Mouse (Mus musculus): ENCODE results near the gene Ltbp1. TPM values are rescaled to one million over a fixed set of nuclear protein-coding genes. Genes with fewer than 3 reads are reported as not detected.

Ltbp1 gene
- polyA plus RNA-seq, 1 experiment from 2014 or later = 4.2 TPM

DNA sequence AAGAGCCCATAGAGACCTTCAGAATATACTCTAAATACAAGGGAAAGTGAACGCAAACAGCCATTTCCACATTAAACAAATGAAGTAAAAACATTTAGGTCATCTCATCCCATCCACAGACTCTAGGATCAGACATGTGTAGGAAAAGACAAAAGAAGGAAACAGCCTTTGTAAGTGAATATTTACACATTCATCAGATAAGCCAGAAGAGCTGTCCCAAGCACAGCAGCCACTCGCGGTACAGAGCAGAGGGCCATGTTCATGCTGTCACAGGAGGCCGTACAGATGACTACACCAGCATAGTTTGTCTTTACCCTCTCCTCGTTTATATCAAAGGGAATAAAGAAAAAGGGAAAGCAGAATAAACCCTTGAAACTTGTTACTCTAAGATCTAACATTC is 350.1 kb downstream of the Ltbp1 start:
- DNase-seq (ENCODE audit: low spot score) (no peak), ATAC-seq (replicated peaks; ENCODE audit: low FRiP score) (no peak)
- no peak overlapping the region for H3K4me2 ChIP-seq (ENCODE audit: low read depth, low read length, severe bottlenecking)
- 90% methylated on average over 5 of the region's 5 CpGs for whole genome bisulfite sequencing
- no peaks in the 10 kb centered on the region for H3K4me1 ChIP-seq (replicated peaks; ENCODE audit: control insufficient read depth, insufficient read depth, low read length)
- no peak overlapping the region for H3K27ac ChIP-seq (ENCODE audit: low read depth, low read length)
- H3K36me3 ChIP-seq (ENCODE audit: control insufficient read depth, insufficient read depth, low read length) = no peaks in the 10 kb centered on the region
- no peak overlapping the region for H3K9ac ChIP-seq (ENCODE audit: low read length)
- no peak overlapping the region for H3K4me3 ChIP-seq (ENCODE audit: low read depth, low read length)
- H3K27me3 ChIP-seq (ENCODE audit: control insufficient read depth, insufficient read depth, low read length) = no peaks in the 10 kb centered on the region
- H3K9me3 ChIP-seq (ENCODE audit: control insufficient read depth, low read length) = no peaks in the 10 kb centered on the region

DNA sequence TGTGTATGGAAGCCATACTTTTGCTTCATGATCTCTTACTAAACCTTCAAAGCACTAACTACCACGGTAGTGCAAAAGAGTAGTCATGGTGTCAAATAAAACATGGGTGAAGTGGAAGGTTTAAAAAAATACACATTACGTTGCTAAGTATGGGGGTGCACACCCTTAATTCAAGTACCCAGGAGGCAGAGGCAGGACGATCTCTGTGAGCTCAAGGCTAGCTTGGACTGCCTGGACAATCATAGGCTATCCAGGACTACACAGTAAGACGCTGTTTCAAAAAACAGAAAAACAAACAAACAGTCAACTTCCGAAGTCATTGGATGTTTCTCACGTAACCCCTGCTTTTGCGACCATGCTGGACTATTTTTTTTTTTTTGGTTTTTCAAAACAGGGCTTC is 354.7 kb downstream of the Ltbp1 start:
- Histone ChIP-seq H3K4me3 (ENCODE audit: low read depth, low read length) (no peak overlapping the region), H3K4me2 (ENCODE audit: low read depth, low read length, severe bottlenecking) (no peak overlapping the region), H3K27ac (ENCODE audit: low read depth, low read length) (no peak overlapping the region), H3K4me1 (replicated peaks; ENCODE audit: control insufficient read depth, insufficient read depth, low read length) (no peaks in the 10 kb centered on the region), H3K9ac (ENCODE audit: low read length) (no peak overlapping the region), H3K27me3 (ENCODE audit: control insufficient read depth, insufficient read depth, low read length) (no peaks in the 10 kb centered on the region), H3K9me3 (ENCODE audit: control insufficient read depth, low read length) (no peaks in the 10 kb centered on the region), H3K36me3 (ENCODE audit: control insufficient read depth, insufficient read depth, low read length) (no peaks in the 10 kb centered on the region)
- DNase-seq (ENCODE audit: low spot score) (no peak), ATAC-seq (replicated peaks; ENCODE audit: low FRiP score) (no peak)
- 92% methylated on average over 7 of the region's 7 CpGs for WGBS

DNA sequence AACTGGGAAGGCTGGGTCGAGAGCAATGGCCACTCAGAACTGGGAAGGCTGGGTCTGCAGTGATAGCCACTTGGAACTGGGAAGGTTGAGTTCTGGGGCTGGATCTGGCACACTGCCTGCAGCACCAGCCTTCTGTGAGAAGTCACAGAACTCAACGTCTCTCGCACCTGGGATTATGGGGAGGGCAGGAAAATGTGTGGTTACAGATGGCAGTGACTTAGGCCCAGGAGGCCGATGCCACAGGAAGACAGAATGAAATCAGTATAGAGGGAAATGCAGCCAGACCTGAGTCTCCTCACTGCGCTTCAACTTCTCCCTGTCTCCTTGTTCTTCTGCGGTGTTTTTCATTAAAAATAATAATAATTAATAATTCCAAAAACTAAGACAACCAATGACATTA is 361.0 kb downstream of the Ltbp1 start:
- H3K27ac ChIP-seq (ENCODE audit: low read depth, low read length) = no peak overlapping the region
- ATAC-seq (replicated peaks; ENCODE audit: low FRiP score) (no peak), DNase-seq (ENCODE audit: low spot score) (no peak)
- H3K9ac ChIP-seq (ENCODE audit: low read length) = no peak overlapping the region
- H3K4me2 ChIP-seq (ENCODE audit: low read depth, low read length, severe bottlenecking) = no peak overlapping the region
- WGBS = 91% methylated on average over 6 of the region's 6 CpGs
- H3K4me1 ChIP-seq (replicated peaks; ENCODE audit: control insufficient read depth, insufficient read depth, low read length) = no peaks in the 10 kb centered on the region
- no peaks in the 10 kb centered on the region for H3K9me3 ChIP-seq (ENCODE audit: control insufficient read depth, low read length)
- H3K27me3 ChIP-seq (ENCODE audit: control insufficient read depth, insufficient read depth, low read length) = no peaks in the 10 kb centered on the region
- no peaks in the 10 kb centered on the region for H3K36me3 ChIP-seq (ENCODE audit: control insufficient read depth, insufficient read depth, low read length)
- no peak overlapping the region for H3K4me3 ChIP-seq (ENCODE audit: low read depth, low read length)

DNA sequence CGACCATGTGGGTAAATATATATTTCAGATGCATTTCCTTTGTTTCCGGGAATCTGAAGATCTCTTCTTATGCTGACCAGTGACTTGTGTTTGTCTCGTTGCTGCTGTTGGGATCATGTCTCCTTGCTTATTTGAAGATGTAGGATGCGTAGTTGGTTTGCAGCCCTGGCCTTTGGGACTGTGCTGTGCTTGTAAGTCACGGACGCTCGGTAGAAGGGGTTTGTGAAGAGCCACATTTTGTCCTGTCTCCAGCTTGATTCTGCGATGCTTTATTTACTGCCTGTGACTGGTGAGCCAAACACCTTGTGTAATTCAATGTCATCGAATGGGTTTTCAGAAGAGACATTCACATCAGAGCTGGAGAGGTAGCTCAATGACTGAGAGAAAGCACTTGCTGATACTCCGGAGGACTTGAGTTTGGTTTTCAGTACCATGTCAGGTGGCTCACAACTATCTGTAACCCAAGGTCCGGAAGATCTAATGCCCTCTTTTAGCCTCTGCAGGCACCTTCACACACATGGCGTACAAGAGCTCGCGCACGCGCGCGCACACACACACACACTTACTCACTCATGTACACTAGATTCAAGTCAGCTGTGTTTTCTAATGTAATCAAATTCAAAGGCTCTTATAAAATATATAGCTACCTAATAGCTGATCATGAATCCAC is 362.3 kb downstream of the Ltbp1 start:
- no peaks in the 10 kb centered on the region for H3K9me3 ChIP-seq (ENCODE audit: control insufficient read depth, low read length)
- WGBS = 95% methylated on average over 18 of the region's 18 CpGs
- no peaks in the 10 kb centered on the region for H3K27me3 ChIP-seq (ENCODE audit: control insufficient read depth, insufficient read depth, low read length)
- H3K27ac ChIP-seq (ENCODE audit: low read depth, low read length) = no peak overlapping the region
- H3K4me1 ChIP-seq (replicated peaks; ENCODE audit: control insufficient read depth, insufficient read depth, low read length) = no peaks in the 10 kb centered on the region
- H3K36me3 ChIP-seq (ENCODE audit: control insufficient read depth, insufficient read depth, low read length) = no peaks in the 10 kb centered on the region
- ATAC-seq (replicated peaks; ENCODE audit: low FRiP score) = no peak
- H3K9ac ChIP-seq (ENCODE audit: low read length) = no peak overlapping the region
- no peak overlapping the region for H3K4me3 ChIP-seq (ENCODE audit: low read depth, low read length)
- no peak for DNase-seq (ENCODE audit: low spot score)
- H3K4me2 ChIP-seq (ENCODE audit: low read depth, low read length, severe bottlenecking) = no peak overlapping the region

DNA sequence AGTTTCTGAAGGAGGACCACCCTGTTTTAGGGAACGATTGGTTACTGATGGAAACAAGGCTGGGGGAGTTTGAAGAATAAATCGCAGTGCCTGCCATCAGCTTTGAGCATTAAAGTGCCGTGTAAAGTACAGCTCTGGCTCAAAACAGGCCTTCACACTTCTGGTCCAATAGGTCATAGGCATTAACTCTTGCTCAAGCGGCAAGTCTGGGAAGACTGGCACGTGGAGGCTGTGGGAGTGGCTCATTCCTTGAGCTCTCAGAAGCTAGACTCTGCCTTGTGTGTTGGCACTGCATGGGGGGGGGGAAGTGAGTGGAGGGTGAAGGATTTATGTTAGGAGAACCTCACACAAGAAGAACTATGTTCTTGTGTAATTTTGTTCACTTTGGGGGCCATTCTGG is 363.2 kb downstream of the Ltbp1 start:
- DNase-seq (ENCODE audit: low spot score) (no peak), ATAC-seq (replicated peaks; ENCODE audit: low FRiP score) (no peak)
- Histone ChIP-seq H3K4me1 (replicated peaks; ENCODE audit: control insufficient read depth, insufficient read depth, low read length) (no peaks in the 10 kb centered on the region), H3K27ac (ENCODE audit: low read depth, low read length) (no peak overlapping the region), H3K9me3 (ENCODE audit: control insufficient read depth, low read length) (no peaks in the 10 kb centered on the region), H3K4me2 (ENCODE audit: low read depth, low read length, severe bottlenecking) (no peak overlapping the region), H3K9ac (ENCODE audit: low read length) (no peak overlapping the region), H3K4me3 (ENCODE audit: low read depth, low read length) (no peak overlapping the region), H3K27me3 (ENCODE audit: control insufficient read depth, insufficient read depth, low read length) (no peaks in the 10 kb centered on the region), H3K36me3 (ENCODE audit: control insufficient read depth, insufficient read depth, low read length) (no peaks in the 10 kb centered on the region)
- WGBS = 87% methylated on average over 5 of the region's 5 CpGs

DNA sequence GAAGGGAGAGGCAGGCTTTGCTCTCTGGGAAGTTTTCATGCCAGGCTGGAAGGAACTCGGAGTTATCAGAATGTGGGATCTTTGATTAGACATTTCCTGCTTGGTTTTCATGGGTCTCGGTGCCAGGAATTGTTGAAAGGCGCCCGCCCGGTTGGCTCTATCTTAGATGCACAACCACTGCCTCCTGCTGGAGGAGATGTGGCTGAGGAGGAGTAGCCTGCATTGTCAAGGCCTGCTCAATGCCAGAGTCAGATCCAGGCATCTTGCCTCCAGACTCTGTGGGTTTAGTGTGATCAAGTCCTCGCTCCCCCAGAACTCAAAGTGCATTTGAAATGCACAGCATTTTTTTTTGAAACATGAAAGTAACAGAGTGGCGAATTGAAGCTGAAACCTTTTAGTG is 364.0 kb downstream of the Ltbp1 start:
- Histone ChIP-seq H3K27ac (ENCODE audit: low read depth, low read length) (no peak overlapping the region), H3K36me3 (ENCODE audit: control insufficient read depth, insufficient read depth, low read length) (no peaks in the 10 kb centered on the region), H3K9ac (ENCODE audit: low read length) (no peak overlapping the region), H3K27me3 (ENCODE audit: control insufficient read depth, insufficient read depth, low read length) (no peaks in the 10 kb centered on the region), H3K4me3 (ENCODE audit: low read depth, low read length) (no peak overlapping the region), H3K4me1 (replicated peaks; ENCODE audit: control insufficient read depth, insufficient read depth, low read length) (no peaks in the 10 kb centered on the region), H3K4me2 (ENCODE audit: low read depth, low read length, severe bottlenecking) (no peak overlapping the region), H3K9me3 (ENCODE audit: control insufficient read depth, low read length) (no peaks in the 10 kb centered on the region)
- DNase-seq (ENCODE audit: low spot score) (no peak), ATAC-seq (replicated peaks; ENCODE audit: low FRiP score) (no peak)
- whole genome bisulfite sequencing = 76% methylated on average over 7 of the region's 7 CpGs

DNA sequence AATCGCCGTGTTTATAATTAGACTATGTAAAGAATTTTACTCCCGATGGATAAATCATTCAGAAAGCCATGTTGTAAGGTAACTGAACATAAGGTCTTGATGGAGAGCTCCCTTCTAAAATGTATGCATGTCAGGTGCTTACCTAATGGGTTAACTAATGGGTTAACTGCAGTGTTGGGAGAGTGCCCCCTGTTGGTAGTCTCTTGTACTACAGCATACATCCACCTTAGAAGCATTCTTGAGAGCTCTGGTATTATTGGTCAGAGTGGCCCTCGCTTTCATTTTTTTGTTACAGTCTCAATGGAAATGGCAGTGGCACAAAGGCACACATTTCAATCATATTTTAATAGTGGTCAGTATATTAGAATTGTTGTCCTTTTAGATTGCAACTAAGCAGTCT is 364.8 kb downstream of the Ltbp1 start:
- ATAC-seq (replicated peaks; ENCODE audit: low FRiP score) (no peak), DNase-seq (ENCODE audit: low spot score) (no peak)
- Histone ChIP-seq H3K9ac (ENCODE audit: low read length) (no peak overlapping the region), H3K9me3 (ENCODE audit: control insufficient read depth, low read length) (no peaks in the 10 kb centered on the region), H3K4me1 (replicated peaks; ENCODE audit: control insufficient read depth, insufficient read depth, low read length) (no peaks in the 10 kb centered on the region), H3K4me2 (ENCODE audit: low read depth, low read length, severe bottlenecking) (no peak overlapping the region), H3K4me3 (ENCODE audit: low read depth, low read length) (no peak overlapping the region), H3K36me3 (ENCODE audit: control insufficient read depth, insufficient read depth, low read length) (no peaks in the 10 kb centered on the region), H3K27ac (ENCODE audit: low read depth, low read length) (no peak overlapping the region), H3K27me3 (ENCODE audit: control insufficient read depth, insufficient read depth, low read length) (no peaks in the 10 kb centered on the region)
- WGBS = 86% methylated on average over 4 of the region's 4 CpGs

DNA sequence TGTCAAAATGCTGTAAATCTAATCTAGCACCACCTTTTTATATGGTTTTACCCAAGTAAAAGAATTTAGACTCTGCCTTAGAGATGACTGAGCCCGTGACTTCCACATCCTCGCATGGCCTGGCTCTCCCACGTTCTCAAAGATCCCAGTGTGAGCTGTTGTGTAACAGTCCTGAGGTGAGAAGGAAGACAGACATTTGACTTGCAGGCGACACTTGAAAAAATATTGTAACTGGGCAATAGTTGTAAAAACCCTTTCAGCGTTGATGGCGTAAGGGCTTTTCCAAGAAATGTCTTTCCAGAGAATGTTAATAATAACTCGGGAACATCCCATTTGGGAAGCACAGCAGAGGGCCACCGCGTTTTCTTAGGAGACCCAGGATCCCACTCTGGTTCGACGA is 366.3 kb downstream of the Ltbp1 start:
- Histone ChIP-seq H3K4me2 (ENCODE audit: low read depth, low read length, severe bottlenecking) (no peak overlapping the region), H3K27ac (ENCODE audit: low read depth, low read length) (no peak overlapping the region), H3K4me1 (replicated peaks; ENCODE audit: control insufficient read depth, insufficient read depth, low read length) (no peaks in the 10 kb centered on the region), H3K9me3 (ENCODE audit: control insufficient read depth, low read length) (no peaks in the 10 kb centered on the region), H3K4me3 (ENCODE audit: low read depth, low read length) (no peak overlapping the region), H3K36me3 (ENCODE audit: control insufficient read depth, insufficient read depth, low read length) (no peaks in the 10 kb centered on the region), H3K9ac (ENCODE audit: low read length) (no peak overlapping the region), H3K27me3 (ENCODE audit: control insufficient read depth, insufficient read depth, low read length) (no peaks in the 10 kb centered on the region)
- DNase-seq (ENCODE audit: low spot score) (no peak), ATAC-seq (replicated peaks; ENCODE audit: low FRiP score) (no peak)
- WGBS = 90% methylated on average over 11 of the region's 11 CpGs

DNA sequence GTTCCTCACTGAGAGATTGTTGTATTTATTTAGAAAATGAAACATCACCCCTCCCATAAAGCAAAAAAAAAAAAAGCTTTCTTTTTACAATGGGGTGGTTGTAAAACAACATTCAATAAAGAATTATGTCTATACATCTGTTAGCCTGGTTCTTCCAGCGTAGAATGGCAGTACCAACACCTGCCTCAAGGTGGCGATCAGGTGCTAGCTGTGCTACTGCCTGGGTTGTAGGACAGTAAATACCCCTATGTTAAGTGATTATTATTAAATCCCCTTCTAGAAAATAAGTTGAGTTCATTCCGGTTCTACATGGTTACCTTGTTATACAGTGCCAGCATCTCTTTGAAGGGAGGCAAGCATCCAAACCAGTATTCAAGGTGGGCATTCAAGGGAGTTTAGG is 367.0 kb downstream of the Ltbp1 start:
- DNase-seq (ENCODE audit: low spot score) (peak; percentile 65), ATAC-seq (replicated peaks; ENCODE audit: low FRiP score) (no peak)
- Histone ChIP-seq H3K9ac (ENCODE audit: low read length) (no peak overlapping the region), H3K4me1 (replicated peaks; ENCODE audit: control insufficient read depth, insufficient read depth, low read length) (no peaks in the 10 kb centered on the region), H3K4me2 (ENCODE audit: low read depth, low read length, severe bottlenecking) (no peak overlapping the region), H3K27me3 (ENCODE audit: control insufficient read depth, insufficient read depth, low read length) (no peaks in the 10 kb centered on the region), H3K36me3 (ENCODE audit: control insufficient read depth, insufficient read depth, low read length) (no peaks in the 10 kb centered on the region), H3K4me3 (ENCODE audit: low read depth, low read length) (no peak overlapping the region), H3K27ac (ENCODE audit: low read depth, low read length) (no peak overlapping the region), H3K9me3 (ENCODE audit: control insufficient read depth, low read length) (no peaks in the 10 kb centered on the region)
- 54% methylated on average over 3 of the region's 3 CpGs for WGBS

Data from forebrain, embryonic 11.5 days (tissue).